Mouse (Mus musculus): ENCODE results near the gene Gm45140.
A peak's percentile ranks its signal among the peaks of the same experiment; 100 is the strongest.
"Not testable (repeated sequence)": the region's sequence is repeated elsewhere in the genome, so short reads cannot be mapped to it uniquely, and the experiment has no call there.

Gene Gm45140

GRCm38 (mm10) chr6:87777842-87778241, 57.8 kb downstream of the Gm45140 start, which contains the start of gene Gp9:
Gene Gp9 (plus strand): TSS chr6:87778072.
- no peak for DNase-seq (ENCODE audit: low read depth in 1 of 2, low spot score in 2 of 2)

GRCm38 (mm10) chr6:87776663-87777062, 58.9 kb downstream of the Gm45140 start:
- DNase-seq (ENCODE audit: low read depth in 1 of 2, low spot score in 2 of 2), result no peak

GRCm38 (mm10) chr6:87775588-87776245, 59.9 kb downstream of the Gm45140 start:
- no peak for DNase-seq (ENCODE audit: low read depth in 1 of 2, low spot score in 2 of 2)

DNA sequence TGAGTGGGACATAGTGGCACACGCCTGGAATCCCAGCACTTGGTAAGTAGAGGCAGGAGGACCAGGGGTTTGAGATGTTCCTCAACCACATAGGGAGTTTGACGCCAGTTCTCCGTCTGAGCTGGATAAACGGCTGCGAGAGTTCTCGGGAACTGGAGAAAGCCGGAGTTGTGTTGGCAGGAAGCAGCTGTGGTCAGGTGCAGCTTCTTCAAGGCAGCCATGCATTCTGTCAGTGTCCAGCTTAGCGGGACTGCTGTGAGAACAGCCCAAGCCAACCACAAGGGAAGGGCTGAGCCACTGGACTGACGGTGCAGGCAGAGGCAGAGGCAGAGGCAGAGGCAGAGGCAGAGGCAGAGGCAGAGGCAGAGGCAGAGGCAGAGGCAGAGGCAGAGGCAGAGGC, 60.7 kb downstream of the Gm45140 start:
- DNase-seq (ENCODE audit: low read depth in 1 of 2, low spot score in 2 of 2), result no peak

GRCm38 (mm10) chr6:87774466-87774865, 61.1 kb downstream of the Gm45140 start:
- DNase-seq (ENCODE audit: low read depth in 1 of 2, low spot score in 2 of 2), result no peak

DNA sequence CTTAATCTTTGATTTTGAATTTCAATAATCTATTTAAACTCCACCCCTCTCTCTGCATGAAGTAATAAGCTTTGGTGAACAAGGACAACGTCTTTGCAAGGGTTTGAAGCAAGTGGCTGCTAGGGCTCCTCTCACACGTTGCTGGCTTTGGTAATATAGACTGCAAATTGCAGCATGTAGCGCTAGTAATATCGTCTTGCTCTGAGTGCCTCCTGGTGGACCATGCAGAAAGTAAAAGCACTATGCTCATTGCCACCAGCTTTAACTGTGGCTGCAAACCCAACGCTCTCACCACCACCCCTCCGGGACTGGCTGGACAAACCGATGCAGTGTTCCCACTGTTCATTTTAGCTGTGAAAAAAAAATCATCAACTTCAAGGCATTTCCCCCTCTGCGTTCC, 65.0 kb downstream of the Gm45140 start:
- no peak for DNase-seq (ENCODE audit: low read depth in 1 of 2, low spot score in 2 of 2)

- not testable (repeated sequence) for DNase-seq (ENCODE audit: low read depth in 1 of 2, low spot score in 2 of 2)
These were observed 71.3 kb downstream of the Gm45140 start for GRCm38 (mm10) chr6:87764296-87764695.

DNA sequence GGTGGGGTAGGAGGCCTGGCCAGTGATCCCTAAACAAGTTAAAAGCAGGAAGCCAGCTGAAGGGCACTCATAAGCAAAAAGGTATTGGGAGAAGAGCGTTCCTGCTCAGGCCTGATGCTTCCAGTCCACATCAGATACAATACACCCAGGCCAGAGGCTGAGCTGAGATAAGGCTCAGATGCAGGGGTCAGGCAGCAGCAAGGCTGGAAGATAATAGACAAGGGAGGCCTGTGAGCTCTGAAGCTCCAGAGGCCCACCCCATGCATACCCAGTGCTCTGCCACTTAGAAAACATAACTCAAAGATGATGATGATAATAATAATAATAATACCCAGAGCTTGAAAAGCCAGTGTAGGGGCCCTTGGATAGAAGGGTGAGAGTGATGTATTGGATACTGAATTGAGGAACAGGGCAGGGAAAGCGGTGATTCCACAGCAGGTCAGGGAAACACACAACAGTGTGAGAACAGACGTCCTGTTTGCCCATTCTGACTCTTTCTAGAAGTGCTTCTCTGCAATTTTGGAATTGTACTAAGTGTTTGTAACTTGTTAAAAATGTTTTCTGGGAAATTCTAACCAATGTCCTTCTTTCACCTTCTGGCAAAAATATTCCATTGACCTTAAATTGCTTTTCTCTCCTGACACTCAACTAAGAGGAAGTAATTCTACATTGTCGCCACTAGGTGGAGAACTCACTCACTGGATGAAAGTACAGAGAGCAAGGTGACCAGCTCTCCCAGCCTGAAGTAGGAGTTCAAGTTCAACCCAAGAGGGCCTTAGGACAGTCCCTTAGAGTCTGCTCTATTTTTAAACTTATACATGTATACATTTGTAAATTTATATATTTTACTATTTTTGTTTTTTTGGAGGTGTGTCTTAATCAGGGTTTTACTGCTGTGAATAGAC, 72.0 kb downstream of the Gm45140 start:
- no peak for DNase-seq (ENCODE audit: low read depth in 1 of 2, low spot score in 2 of 2)

- no peak for DNase-seq (ENCODE audit: low read depth in 1 of 2, low spot score in 2 of 2)
These were observed 73.4 kb downstream of the Gm45140 start for GRCm38 (mm10) chr6:87762161-87762560.

GRCm38 (mm10) chr6:87759850-87760249, 75.7 kb downstream of the Gm45140 start:
- no peak for DNase-seq (ENCODE audit: low read depth in 1 of 2, low spot score in 2 of 2)

DNA sequence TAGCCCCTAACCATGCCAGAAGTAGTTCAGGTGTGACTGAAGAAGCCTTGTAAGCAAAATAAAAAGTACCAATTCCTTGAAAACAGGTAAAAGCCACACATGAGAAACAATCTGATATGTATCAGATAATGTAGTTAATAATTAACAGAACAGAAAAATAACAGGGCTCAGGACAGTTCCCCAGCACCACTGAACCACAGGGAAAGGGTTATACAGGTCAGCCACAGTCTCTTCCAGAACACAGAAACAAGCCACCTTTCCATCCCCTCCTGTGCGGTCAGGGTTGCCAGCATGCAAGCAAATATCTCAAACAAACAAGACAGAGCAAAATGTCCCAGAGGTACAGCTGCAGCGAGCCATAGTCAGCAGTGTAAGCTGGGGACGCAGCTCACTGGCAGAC, 76.2 kb downstream of the Gm45140 start:
- no peak for DNase-seq (ENCODE audit: low read depth in 1 of 2, low spot score in 2 of 2)

DNA sequence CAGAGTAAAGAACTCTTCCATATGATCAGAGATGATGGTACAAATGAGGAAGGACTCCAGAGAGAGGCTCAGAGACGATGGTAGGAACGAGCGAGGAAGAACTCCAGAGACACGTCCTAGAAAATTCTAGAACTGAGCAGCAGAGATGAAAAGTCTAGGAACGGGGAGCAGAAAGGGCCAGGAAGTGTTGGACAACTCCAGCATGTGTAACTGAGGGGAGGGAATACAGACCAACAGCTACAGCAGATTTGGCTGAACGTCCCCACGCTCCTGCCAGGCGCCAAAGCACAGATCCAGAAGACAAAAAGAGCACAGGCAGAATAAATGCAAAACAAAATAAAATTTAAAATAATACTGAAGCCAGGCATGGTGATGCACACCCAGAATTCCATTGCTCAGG, 78.7 kb downstream of the Gm45140 start:
- no peak for DNase-seq (ENCODE audit: low read depth in 1 of 2, low spot score in 2 of 2)

GRCm38 (mm10) chr6:87755196-87755595, 80.4 kb downstream of the Gm45140 start:
- no peak for DNase-seq (ENCODE audit: low read depth in 1 of 2, low spot score in 2 of 2)

DNA sequence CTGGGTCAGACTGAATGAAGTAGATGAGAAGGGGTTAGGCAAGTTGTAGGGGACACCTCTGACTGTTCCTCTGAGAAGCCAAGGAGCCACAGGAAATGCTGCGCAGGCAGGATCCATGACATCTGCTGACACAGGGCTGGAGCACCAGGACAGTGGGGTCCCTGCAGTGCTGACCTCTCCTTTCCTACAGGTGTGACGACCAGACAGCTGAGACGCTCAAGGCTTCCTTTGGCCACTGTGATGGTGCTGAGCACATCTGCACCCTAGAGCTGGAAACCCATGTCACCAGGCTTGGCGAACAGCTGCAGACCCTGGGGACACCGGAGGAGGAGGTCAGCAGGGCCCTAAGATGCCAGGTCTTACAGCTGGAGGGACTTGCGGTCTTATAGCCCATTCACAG, 84.0 kb downstream of the Gm45140 start:
- no peak for DNase-seq (ENCODE audit: low read depth in 1 of 2, low spot score in 2 of 2)

DNA sequence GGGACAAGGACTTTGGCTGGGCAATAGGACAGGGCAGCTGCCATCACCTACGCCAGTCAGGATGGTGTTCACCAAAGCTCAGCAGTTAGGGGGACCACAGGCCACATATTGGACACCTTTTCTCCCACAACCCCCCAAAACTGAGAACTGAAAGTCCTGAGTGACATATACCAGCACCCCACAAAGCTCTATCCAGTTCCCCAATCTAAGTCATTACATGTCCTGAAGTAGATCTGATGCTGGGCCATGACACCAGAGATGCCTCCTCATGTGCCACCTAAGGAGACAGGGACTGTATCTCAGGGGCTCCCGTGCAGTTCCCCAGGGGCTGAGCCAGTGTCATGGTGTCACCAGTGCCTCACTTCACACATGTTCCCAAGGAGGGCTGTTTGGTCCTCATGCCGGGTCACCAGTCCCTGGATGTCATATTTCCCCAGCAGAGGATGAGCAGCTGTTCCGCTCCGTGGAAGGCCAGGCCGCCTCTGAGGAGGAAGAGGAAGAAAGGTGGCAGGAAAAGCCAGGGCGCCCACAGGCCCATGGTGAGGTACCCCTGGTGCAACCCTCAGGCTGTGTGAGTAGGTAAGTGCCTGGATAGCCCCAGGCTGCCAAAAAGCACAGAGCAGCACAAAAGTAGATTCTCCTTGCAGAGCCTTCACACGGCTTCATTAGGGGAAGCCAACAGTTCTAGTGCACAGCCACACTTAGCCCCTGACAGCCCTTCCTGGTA, 85.2 kb downstream of the Gm45140 start:
- DNase-seq (ENCODE audit: low read depth in 1 of 2, low spot score in 2 of 2), result no peak

GRCm38 (mm10) chr6:87748531-87748930, 87.1 kb downstream of the Gm45140 start:
- DNase-seq (ENCODE audit: low read depth in 1 of 2, low spot score in 2 of 2), result no peak

DNA sequence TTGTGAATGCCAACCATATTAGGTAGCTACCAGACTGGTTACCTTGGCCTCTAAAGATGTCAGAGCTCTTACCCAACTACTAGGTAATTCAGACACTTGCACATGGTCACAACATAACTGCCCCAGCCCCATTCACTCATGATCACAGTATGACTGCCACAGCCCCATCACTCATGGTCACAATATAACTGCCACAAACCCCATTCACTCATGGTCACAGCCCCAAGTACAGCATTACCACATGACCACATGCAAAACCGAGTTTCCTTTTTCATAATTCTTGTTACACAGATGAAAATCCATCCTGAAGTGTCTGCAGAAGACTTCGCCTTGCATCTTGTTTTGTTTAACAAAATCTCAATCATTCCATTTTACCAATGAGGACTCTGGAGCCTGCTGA, 87.5 kb downstream of the Gm45140 start:
- no peak for DNase-seq (ENCODE audit: low read depth in 1 of 2, low spot score in 2 of 2)

- DNase-seq (ENCODE audit: low read depth in 1 of 2, low spot score in 2 of 2), result no peak
These were observed 88.7 kb downstream of the Gm45140 start for GRCm38 (mm10) chr6:87746849-87747248.

- DNase-seq (ENCODE audit: low read depth in 1 of 2, low spot score in 2 of 2), result no peak
These were observed 89.5 kb downstream of the Gm45140 start for GRCm38 (mm10) chr6:87746059-87746458.

DNA sequence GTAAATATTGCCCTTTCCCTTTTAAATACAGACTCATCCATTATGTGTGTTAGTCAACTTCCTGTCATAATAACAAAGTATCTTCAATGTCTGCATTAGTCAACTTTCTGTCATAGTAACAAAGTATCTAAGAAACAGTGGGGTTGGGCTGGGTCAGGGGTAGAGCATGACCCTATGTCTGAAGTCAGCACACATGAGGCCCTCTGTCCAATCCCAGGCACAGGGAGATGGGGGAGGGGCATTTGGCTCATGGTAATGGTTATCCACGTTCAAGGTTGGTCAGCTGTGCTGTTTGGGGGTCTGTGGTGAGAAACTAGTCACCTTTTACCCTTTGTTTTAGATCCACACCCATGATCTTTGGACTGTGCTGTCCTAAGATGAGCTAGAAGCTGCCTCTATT, 90.3 kb downstream of the Gm45140 start:
- peak in 1 of 2 experiments; percentile 18 for DNase-seq (ENCODE audit: low read depth in 1 of 2, low spot score in 2 of 2)

DNA sequence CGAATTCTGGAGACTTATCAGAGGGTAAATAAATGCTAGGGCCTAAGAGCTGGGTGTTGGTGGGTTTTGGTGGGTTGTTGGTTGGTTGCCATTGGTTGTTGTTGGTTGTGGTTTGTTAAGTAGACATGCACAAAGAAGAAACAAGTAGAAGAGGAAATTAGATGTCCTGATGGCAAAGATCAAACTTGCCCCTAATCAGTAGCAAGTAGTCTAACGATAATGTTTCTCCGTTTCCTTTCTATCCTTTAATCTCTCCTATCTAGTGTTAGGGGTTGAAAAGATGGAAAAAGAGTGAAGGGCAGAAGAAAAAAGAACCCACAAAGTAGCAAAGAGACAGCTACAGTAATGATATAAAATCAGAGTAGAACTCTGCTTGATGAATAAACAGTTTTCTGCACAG, 91.0 kb downstream of the Gm45140 start:
- DNase-seq (ENCODE audit: low read depth in 1 of 2, low spot score in 2 of 2), result no peak

DNA sequence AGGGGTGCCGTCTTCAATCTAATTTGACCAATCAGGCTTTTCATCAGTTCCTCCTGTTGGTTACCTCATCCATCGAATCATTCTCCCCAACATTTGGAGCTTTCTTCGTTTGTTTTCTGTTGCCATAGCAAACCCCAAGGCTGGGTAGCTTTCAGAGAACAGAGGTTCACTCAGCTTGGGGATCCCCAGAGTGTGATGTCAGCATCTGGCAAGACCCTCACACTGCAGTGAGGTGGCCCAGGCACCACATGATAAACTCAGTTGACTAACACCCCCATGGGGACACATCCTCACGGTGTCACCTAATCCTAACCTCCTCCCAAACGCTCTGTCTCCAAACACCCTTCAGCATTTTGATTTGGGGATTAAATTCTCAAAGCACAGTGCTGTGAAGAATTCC, 92.3 kb downstream of the Gm45140 start:
- DNase-seq (ENCODE audit: low read depth in 1 of 2, low spot score in 2 of 2), result peak in 1 of 2 experiments; percentile 26

Data from monocyte, adult 2 months (primary cell).